ENCODE assay signal across 9 mouse cellular contexts in the genomic region with DNA sequence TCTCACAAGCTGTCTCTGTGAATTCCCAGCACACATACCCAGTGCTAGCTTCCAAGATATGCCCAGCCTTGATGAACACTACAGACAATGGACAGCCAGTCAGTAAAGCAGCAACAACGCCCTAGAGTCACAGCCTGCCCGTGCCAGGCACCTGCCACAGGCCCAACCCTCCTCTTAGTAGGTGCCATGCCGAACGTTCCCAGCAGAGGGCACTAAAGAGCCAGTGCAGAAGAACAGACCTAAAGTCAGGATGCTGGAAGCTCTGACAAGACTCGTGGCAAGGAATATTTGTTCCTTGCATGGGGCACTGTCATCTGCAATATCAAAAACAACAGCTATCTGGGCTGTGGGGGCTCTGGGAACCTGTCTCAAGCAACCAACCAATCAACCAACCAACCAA. TPM values are rescaled to one million over a fixed set of nuclear protein-coding genes. Genes with fewer than 3 reads are reported as not detected.
A peak's percentile ranks its signal among the peaks of the same experiment; 100 is the strongest.
DNase-seq lines count a peak whose midpoint lies in the region; ATAC-seq and TF ChIP-seq lines count a peak whose summit lies in the region.
"Had no signal": no experiment of that assay in that cellular context is flagged by ENCODE, and none has a peak within 500 bp of the region (broad histone marks: within the 10 kb centered on the region; RNA-seq: fewer than 3 reads in every experiment).

No protein-coding gene starts in this region.

- intact Hi-C loops in gastrocnemius, adult 2 months (cut with DNase I) = loop anchor here (2.0 to 10.0 kb wide), 3 partner anchors 66 to 514 kb away; a partner anchor contains a TSS

- peak overlapping the region; percentile 55 for H3K27ac ChIP-seq in gastrocnemius, adult 2 months
- peak overlapping the region; percentile 98; the same call in 1 of the 2 replicates for H3K27ac ChIP-seq in liver, embryonic 15.5 days (replicated peaks)

- WGBS in liver, embryonic 15.5 days (ENCODE audit: insufficient replicate concordance) = 10% methylated on average over 5 of the region's 5 CpGs

- H3K9ac ChIP-seq in liver, embryonic 15.5 days = peak overlapping the region; percentile 3; the same call in 1 of the 2 replicates
- H3K9ac ChIP-seq: limb, embryonic 15.5 days had no signal

- peaks cover 51% of the 10 kb centered on the region for H3K4me1 ChIP-seq in liver, embryonic 15.5 days (replicated peaks)

- no peak overlapping the region for H3K4me3 ChIP-seq in gastrocnemius, adult 2 months
- no peak overlapping the region for H3K4me3 ChIP-seq in liver, embryonic 15.5 days (replicated peaks)
- H3K4me3 ChIP-seq: limb, embryonic 15.5 days had no signal

- H3K4me2 ChIP-seq in liver, embryonic 15.5 days = peak overlapping the region; percentile 88
- H3K4me2 ChIP-seq: limb, embryonic 15.5 days had no signal

- no peak; the same call in 1 of the 2 replicates for TF ChIP-seq CTCF in gastrocnemius, adult 2 months (IDR thresholded peaks at IDR 0.05)

- peaks cover 69% of the 10 kb centered on the region for H3K36me3 ChIP-seq in liver, embryonic 15.5 days (replicated peaks)

- H3K9me3 ChIP-seq in liver, embryonic 15.5 days (replicated peaks) = no peaks in the 10 kb centered on the region
- H3K9me3 ChIP-seq: limb, embryonic 15.5 days had no signal

- H3K27me3 ChIP-seq in liver, embryonic 15.5 days = no peaks in the 10 kb centered on the region
- H3K27me3 ChIP-seq: limb, embryonic 15.5 days had no signal

- ATAC-seq in liver, embryonic 15.5 days (ENCODE audit: insufficient read depth) = no peak

- DNase-seq in 416B (ENCODE audit: low read depth) (peak; percentile 81), MEL-GATA-1-ER (ENCODE audit: extremely low read depth, low read depth) (peak; percentile 59)
- DNase-seq in cerebellum, adult 9-10 months = peak; percentile 90
- peak; percentile 89 for DNase-seq in gastrocnemius, adult 2 months
- peak; percentile 85 to 94 for DNase-seq in kidney, postnatal 36 days
- peak; percentile 79 for DNase-seq in ovary, postnatal 36 days (ENCODE audit: low spot score)
- peak; percentile 94 for DNase-seq in thymus, postnatal 4 days

RNA-seq across cellular contexts. Expression of a gene that starts 4.2 kb away (rescaled TPM):
- 100 to 1,000 TPM; 223 to 241 TPM for total RNA-seq in gastrocnemius, adult 2 months (2021)
- 206 and 213 TPM in 2 replicates for polyA plus RNA-seq in liver, embryonic 15.5 days (2015; fragmentation: Nextera tagmentation; extraction: Ambion mirVana)

RNA-seq across cellular contexts. Expression of a gene that starts 52.3 kb away (rescaled TPM):
- 1 to 10 TPM; 1.4 to 5.4 TPM for total RNA-seq in gastrocnemius, adult 2 months (2021)
- 19.5 and 22.9 TPM in 2 replicates for polyA plus RNA-seq in liver, embryonic 15.5 days (2015; fragmentation: Nextera tagmentation; extraction: Ambion mirVana)
